Mouse (Mus musculus) T-helper 2 cell (primary cell): Measurements from ENCODE around the gene Rcn2.

ENCODE experiments used
- in situ Hi-C: fragments of 300-600 bp; cut with MboI, MseI; formaldehyde crosslinking; loops from one replicate; pipeline ENCODE4 v1.15.1; 2025; ENCODE audit warnings: high pct_unique_total_duplicates

Rcn2 gene

GRCm38 (mm10) chr9:56097584-56098298 is 56.1 kb downstream of the Rcn2 start:
- in situ Hi-C loops: no loop called here

DNA sequence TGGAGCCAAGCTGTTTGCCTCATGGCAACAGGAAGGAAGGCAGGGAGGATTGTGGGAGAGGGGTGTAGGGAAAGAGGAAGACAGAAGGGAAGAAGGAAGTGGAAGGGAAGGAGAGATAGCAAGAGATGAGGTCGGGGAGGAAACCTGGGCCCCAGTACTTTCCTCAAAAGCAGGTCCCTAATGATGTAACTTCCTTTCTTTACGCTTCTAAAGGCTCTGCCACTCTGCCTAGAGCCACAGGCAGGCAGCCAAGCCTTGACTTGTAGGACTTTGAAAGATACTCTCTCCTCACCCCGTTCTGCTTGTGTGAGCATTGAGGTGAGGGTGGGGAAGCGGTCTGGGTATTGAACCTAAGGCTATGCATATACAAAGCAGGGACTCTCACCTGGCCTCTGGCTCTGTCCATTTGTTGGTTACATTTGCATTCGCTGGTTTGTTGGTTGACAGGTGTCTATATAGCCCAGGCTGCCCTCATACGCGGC is 58.4 kb downstream of the Rcn2 start:
- in situ Hi-C loops: no loop called here

DNA sequence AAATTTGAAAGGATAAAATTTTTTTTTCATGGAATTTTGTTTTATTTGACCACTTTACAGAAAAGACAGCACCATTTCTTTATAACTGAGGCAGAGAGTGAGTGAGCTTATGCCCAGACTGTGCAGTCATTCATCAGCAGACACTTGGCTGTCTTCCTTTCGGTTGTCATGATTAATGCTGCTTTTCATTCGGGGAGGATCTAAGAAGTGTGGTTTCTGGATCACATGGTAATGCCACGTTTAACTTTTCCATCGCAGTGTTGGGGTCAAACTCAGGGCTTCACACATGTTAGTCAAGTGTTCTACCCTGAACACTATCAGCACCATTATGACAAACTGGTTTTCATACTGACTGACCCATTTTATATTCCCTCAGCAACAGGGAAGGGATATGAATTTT is 59.4 kb downstream of the Rcn2 start:
- in situ Hi-C loops: no loop called here

- in situ Hi-C loops: no loop called here
Observed at GRCm38 (mm10) chr9:56104921-56105320, 63.3 kb downstream of the Rcn2 start.

DNA sequence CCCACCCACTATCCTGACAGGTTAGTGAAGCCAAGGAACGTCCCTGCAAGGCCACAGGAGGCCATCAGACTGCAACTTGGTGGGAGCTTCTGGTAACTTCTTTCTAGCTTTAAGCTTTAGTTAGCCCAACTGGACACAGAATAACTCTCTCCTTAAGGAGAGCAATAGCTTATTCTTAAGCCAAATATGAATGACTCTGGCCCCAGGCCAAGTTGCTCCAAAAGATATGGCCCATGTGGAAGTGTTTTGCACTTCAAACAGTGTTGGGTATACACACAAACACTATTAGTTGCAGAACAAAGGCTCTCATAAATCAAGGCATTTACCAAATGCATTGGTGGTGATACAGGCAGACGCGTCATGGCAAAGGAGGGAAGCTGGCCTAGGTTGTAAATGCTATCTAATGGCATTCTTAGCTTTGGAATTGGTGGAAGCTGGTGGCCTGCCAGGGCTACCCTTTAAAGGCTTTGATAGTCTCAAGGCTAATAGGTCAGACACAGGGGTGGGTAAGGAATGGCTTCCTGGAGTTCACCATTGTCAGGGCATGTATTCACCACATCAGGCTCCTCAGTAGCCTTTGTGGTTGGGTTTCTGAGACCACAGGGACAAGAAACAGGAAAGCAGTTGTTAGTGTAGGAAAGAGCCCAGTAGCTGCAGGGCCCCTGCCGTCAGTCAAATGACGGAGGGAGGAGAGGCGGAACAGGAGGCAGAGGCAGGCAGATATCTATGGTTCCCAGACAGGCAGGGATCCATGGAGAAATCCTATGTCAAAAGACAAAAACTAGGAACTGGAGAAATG is 64.8 kb downstream of the Rcn2 start:
- in situ Hi-C loops: no loop called here

DNA sequence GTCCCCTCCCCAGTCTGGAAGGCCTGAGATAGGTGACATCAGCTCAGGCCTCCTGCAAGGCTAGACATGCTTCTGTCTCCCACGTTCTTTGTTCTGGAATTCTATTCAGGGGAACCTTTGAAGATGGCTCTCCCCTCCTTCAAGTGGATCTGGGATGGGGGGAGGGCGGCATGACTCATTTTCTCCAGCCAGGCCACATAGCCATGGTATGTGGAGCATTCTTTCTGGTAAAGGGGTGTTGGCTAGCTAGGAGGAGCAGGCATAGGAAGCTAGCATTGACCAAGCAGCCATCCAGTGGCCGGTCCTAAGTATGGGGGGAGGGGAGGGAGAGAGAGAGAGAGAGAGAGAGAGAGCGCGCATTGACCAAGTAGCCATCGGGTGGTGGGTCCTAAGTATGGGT is 65.9 kb downstream of the Rcn2 start:
- in situ Hi-C loops: no loop called here

DNA sequence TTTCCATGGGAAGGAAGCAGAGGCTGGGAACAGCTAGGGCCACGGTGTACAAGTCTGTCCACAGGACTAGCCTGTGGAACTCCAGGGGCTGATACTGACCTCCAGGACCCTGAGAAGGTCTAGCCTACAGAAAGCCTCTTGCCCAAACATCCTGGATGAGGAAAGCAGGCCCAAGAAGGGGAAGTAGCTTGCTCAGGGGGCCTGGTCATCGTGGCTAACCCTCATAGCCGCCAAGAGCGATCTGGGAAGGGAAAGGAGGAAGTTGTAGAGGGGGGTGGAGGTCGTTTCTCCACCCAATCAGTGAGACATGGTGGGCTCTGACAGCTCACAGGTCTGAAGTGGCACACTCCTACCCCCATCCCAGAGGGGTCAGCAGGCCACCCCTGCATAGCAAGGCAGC is 66.5 kb downstream of the Rcn2 start:
- in situ Hi-C loops: no loop called here
